Mouse (Mus musculus) liver, embryonic 14.5 days (tissue): ENCODE measurements at regions not wholly inside any gene's neighbourhood (a gene's known extent, or its start where the extent isn't known, plus 50 kb on each side); places are given as distances from the start of the nearest gene placed in this dataset.

Source experiments
- CTCF ChIP-seq: IDR thresholded peaks from 2 replicates; pipeline ENCODE4 v1.5.1; 2016; ENCODE audit warnings: antibody characterized with exemption, low read depth, control low read depth
- EP300 ChIP-seq: IDR thresholded peaks from 2 replicates; pipeline ENCODE4 v1.6.1; 2016; ENCODE audit warnings: antibody characterized with exemption, low read depth

DNA sequence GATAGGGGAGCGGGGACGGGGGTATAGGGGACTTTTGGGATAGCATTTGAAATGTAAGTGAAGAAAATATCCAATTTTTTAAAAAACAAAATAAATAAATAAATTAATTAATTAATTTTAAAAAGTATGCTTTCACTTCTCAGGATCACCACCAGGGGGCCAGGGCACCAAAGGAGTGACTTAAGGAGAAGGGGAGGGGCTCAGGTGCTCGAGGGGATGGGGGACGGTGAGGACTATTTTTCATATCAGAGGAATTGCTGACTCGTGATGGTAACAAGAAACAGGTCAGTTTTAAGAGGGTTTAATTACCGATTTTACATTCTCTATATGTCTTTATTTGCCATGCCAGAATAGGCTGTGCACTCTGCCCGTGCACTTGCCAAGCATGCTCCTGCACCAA lies 62.3 kb upstream of the Dgkg start:
- TF ChIP-seq CTCF (peak; percentile 60), EP300 (no peak)
